Mouse (Mus musculus): Measurements from ENCODE around the gene Ptp4a2.
A peak's percentile ranks its signal among the peaks of the same experiment; 100 is the strongest.

The Ptp4a2 gene

DNA sequence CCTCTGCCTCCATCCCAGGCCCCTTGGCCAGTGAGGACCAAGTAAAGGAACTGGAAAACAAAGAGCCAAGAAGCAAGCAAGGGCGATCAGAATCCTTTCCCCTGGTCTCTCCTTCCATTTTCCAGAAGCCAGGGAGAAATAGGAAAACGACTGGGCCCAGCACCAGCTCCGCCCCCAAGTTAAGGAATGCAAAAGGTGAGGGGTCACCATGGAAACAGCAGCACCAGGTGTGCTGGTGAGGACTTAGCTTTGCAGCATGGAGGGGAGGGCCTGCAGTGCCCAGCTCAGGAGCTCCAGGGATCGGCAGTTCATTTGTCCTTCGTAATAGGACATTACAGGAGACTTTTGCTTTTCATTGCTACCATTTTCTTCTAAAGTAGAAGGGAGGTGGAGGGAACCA lies 13.0 kb upstream of the Ptp4a2 start:
- DNase-seq: peak; percentile 28 to 73

DNA sequence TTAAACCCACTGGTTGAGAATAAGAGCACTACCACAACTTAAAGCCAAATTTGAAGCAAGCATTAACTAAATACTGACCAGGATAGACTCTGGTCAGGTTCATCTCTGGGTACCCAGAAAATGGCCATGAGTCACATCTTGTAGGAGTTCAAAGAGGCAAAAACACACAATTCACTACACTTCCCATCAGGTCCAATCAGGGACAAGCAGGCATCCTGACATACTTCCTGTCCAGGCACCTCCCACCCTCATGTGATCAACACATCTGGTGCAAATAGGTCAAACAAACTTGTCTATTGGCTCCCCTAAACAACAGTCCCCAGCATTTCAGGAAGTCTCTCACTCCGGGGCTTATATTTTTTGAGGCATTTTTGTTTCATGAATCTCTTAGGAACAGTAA lies 7.7 kb upstream of the Ptp4a2 start:
- DNase-seq: no peak

DNA sequence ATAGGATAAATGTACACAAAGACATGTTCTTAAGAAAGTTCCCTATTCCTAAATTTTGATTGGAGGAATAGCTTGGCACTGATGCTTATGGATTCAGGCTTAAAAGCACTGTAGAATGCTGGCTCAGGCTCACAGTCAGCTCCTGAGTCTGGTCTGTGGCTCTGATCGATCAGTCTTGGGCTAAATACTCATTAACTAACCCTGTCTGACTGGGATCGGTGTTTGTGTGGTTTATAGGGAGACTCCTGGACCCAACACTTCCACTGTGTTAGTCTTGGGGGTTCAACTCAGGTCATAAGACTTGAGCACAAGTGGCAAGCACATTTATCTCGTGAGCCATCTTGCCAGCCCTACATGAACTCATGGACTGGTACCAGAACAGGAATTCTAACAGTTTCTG lies 6.0 kb upstream of the Ptp4a2 start:
- no peak for DNase-seq

DNA sequence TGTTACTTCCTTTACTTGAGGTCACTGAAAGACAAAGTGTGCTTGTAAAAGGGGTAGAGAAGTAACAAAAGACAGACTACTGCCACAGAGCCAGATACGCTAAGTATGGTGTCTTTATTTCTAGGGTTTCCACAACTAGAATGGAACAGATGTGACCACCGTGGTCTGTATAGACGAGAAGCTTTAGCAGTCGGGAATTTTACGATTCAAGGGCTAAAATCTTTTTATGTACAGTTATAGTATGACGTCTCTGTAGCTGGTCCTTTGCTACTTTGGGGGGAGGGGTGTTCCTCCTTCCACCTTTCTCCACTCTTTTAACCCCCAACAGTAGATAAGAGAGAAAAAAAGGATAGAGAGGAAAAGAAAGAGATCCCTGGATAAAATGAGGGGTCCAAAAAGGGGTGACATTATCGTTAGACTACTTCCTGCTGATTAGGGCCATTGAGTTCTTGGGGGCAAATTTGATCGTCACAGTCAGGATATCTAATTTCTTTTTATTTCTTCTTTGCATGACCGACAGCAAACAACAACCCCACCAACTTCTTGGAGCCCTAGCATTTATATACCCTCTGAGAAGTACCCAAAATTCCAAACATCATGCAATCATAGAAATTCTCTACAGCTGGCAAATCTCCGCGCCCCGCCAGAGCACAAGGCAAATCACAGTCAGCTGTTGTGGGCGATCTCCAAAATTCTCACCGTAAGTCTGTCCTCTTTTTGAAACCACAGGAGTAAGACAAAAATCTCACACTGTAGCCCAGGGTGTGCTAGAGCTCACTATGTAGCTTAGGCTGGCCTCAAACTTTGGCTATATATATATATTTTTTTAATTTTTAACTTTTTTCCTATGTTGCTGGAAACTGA lies 818 bp downstream of the Ptp4a2 start:
- DNase-seq: no peak

DNA sequence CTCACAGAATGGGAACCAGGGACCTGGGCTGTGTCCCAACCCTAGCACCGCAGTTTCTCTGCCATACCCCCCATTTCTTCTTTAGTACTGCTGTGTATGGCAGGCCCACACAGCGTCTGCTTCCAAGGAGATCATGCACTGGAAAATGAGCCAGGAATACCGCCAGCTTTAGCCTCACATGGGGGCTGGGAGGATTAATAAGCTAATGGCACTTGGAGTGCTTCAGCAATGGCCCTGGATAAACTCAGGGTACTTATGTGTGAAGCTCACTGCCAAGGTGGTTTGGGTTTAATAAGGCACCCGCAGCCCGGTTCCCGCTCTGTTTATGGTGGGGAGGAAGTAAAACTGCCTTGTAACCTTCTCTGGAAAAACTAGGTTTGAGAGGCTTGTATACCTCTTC lies 6.6 kb downstream of the Ptp4a2 start:
- no peak for DNase-seq

DNA sequence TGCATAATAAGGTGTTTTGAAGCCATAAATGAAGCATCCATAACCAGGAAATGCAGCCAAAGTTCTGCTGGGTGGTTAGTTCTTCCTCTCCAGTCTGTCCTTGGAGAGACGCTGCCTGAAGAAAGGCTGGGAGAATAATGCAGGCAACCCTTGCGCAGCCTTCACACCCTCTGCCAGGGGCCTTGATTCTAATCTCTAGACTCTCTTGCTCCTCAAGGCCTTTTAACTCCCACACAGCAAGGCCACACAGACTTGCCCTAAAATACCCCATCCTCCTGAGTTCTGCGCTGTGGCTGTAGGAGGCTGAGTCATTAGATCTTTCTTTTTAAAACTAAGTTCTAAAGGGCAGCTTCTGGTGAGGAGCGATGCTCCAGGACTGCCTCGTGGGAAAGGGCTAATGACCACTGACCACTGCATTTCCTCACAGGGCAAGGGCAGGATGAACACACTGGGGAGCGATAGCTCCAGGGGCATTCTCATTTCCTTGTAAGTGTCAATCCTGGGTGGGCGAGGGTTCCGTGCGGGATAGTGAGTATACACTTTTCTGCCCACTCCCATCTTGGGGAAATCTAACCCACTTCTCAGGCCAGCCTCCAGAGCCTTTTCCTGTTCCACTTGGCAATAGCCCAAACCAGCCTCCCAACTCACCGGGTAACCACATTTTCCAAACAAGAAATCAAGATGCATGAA lies 7.6 kb downstream of the Ptp4a2 start:
- peak; percentile 56 to 65 for DNase-seq

DNA sequence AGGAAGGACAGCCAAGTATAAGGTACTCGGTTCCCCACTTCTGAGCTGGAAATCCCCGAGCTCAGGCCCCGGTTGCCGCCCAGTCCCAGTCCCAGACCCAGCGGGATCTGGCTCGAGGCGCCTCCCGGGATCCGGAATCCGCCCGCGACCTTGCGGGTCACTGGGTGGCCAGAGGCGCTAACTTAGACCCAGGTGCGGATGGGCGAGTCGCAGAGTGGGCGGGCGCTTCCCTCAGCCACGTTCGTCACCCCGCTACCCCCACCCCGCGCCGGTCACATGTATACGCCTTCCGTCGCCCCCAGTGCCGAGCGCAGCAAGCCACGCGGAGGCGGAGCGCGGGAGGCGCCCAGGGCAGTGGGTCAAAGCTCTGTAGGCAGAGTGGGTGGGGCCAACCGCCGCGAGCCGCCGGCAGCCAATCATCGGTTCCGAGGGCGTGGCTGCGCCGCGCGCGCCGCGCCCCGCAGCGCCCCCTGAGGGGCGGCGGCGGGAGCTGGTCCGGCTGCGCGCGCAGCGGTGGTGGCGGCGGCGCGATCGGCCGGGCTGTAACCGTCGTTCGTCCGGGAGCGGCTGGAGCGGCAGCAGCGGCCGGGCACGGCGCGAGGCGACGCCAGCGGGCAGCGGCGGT lies 8.8 kb downstream of the Ptp4a2 start:
- peak; percentile 98 to 100 for DNase-seq

DNA sequence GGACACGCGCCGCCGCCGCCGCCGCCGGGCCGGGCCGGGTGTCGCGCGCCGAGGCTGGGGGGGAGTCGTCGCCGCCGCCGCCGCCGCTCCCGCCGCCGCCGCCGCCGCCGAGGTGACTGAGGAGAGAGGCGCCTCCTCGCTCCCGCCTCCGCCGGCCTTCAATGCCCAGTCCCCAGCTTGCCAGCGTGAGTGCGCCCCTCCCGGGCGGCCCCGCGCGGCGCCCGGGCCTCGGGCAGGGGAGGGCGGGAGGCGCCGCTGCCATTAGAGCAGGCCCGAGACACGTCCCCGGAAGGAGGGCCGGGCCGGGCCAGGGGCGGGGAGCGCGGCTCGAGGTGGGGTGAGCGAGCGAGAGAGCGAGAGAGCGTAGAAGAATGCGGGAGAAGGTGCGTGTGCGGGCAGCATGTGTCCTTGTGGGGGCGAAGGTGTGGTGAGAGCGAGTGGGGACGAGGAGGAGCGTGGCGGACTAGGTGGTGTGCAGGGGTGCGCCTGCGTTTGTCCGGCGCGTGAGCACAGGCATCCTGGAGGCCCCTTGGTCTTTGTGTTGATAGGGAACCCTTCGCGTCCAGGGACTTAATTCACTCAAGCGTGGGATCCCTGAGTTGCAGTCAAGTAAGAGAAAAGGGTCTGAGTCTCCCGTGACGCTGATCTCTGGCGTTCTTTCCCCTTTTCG lies 9.5 kb downstream of the Ptp4a2 start:
- peak; percentile 66 to 90 for DNase-seq

DNA sequence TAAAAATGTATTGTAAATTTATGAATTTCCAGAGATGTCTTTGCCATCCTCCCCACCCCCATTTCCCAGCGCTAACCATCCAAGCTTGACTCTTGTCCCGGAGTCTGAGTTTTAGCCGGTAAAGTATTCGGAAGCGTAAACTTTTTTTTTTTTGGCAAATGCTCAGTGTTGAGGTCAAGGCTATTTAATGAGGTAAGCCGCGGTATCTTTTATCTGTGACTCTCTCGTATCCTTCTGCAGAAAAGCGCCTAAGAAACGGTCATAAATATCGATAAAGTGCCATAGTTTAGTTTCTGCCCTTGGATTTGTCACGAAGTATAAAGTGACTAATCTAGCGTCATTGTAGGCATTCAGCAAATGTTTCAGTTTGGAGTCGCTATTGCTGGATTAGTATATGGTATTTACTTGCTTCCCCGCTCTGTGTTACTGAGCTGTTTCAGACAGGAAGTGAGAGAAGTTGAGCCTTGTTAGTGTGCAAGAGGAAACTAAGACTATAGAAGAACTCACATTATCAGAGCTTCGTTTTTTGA lies 10.1 kb downstream of the Ptp4a2 start:
- DNase-seq: peak in 1 of 2 experiments; percentile 36

DNA sequence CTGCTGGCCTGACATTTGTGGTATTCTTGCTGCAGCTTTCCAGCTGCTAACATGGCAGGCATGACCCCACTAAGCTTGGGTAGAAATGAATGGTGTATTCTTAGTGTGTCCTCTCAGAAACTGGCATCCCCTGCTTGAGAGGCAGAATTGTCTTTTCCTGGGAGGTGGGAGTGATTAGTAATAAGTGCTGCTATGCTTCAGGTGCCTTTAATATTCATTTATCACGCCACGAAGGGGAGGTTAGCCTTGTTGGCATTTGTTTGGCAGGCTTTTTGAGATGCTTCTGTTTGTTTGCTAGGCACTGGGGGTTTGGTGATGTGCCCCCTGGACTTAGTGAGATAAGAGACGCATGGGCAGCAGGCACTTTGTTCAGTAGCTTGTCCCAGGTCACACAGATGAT lies 11.3 kb downstream of the Ptp4a2 start:
- DNase-seq: no peak

DNA sequence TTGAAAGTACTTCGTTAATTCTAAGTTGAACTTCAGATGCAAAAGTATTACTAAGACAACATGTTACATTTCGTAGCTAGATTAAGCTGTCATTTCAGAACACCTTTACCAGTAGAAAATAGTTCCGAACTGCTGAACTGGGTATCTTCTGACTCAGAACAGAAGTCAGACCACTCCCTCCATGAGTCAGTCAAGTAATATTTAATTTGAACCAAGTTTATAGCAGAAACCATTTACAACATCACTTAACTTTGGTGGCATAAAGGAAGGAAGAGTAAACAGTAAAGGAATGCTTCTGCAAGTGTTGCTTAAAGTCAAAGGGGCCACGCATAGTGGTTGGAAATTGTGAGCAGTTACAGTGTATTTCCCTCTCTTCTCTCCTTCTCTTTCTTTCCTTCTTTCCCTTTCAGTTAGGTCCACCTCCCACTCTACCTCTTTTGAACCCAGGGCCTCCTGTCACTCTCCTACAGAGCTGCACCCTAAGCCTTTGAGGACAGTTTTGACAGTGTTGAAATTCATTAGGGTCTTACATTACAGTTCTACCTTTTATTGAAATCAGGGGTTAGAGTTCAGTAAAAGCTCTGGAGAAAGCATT lies 12.3 kb downstream of the Ptp4a2 start:
- no peak for DNase-seq

DNA sequence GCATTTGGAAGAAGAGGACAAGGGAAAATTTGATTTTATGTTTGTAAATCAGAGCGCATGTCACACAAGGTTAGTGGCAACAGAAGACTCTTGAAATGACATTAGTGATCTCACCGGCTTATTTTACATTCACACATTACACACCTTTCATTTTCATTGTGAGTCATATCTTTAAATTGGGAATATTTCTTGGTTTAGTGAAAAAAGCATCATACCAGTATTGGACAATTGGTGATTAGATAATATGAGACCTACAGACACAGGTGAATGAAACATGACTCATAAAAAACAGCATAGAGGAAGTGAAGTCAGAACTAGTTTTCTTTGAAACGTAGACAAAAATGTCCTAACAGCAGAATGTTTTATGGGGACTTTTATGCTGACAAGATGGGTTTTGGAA lies 16.6 kb downstream of the Ptp4a2 start:
- no peak for DNase-seq

DNA sequence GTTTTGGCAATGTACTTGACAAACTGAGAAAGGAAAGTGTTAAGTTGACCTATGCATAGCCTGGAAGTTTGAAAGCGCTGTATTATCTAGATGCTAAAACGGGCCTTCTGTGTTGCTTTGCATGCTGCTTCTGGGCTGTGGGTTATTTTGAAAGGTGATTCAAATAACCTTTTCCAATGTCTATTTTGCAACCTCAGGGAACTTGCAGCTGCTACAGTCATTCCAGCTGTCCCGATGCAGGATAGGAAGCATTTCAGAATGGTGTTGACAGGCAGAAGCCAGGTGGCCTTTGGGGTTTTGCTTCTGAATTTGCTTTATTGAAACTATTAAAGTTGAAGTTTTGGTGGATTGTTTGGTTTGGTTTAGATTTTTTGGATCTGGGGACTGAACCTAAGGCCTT lies 17.1 kb downstream of the Ptp4a2 start:
- no peak for DNase-seq

DNA sequence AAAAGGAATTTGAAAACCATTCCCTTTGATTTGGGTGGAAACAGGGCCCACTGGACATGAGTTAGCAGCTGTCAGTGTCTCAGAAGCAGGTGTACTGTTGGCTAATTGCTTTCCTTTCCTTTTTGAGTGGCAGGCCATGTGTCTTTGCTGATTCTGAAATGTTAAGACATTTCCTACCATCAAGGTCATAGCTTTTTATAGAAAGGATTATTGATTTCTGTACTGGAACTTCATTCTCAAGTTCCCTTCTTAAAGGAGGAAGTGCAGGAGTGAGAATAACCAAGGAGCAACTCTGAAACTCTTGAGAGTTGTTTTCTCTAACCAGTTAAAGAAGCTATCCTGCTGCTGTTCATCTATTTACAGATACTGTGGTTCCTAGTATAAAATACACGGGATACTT lies 18.8 kb downstream of the Ptp4a2 start:
- DNase-seq: no peak

DNA sequence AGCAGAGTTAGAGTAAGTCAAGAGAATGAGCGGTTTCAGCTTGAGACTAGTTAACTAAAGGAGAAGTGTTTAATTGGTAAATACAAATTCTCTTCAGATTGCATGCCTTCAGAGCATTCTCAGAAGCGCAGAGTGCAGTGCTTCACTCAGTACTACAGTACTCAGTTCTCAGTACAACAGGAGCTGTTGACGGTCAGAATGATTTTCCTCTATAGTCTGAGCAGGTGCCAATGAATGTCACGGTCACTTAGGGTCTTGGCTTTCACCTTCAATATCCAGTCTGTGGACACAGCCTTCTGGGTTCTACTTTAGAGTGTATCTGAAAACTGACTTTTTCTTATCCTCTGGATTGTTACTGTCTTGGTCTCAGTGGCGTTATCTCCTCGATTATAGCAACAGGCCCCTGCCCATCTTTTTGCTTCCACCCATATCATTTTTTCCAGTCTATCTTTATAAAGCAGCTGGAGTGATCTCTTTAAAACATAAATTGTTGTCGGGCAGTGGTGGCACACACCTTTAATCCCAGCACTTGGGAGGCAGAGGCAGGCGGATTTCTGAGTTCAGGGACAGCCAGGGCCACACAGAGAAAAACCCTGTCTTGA lies 19.4 kb downstream of the Ptp4a2 start:
- no peak for DNase-seq

DNA sequence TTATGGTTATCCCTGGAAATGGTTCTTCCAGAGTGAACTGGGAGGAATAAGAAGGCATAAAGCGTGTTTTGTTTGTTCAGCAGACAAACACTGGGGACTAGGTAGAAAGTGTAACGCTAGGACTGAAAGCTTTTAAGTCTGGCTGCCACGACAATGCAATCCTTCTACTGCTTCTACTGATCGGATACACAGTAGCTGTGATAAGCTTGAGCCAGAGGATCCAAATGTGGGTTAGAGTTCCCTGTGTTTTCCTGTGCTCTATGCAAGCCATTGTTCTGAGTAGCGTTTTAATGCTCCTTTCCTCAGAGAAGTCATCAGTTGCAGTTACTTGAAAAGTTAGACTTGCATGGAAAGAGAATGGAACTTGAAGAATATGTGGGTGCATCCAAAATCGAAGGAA lies 23.6 kb downstream of the Ptp4a2 start:
- no peak for DNase-seq

DNA sequence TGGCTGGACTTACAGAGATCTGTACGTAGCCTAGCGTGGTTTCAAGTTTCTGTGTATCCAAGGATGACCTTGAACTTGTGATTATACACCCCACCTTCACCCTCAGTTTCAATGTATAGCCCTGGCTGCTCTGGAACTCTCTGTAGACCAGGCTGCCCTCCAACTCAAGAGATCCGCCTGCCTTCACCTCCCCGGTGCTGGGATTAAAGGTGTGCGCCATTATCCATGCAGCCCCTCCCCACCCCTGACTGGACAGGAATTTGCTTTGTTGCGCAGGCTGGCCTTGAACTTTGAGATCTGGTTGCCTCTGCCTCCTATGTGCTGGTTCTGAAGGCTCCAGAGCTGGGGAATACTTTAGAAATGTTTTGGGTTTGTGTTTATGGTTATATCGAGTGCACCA lies 24.3 kb downstream of the Ptp4a2 start:
- DNase-seq: no peak

DNA sequence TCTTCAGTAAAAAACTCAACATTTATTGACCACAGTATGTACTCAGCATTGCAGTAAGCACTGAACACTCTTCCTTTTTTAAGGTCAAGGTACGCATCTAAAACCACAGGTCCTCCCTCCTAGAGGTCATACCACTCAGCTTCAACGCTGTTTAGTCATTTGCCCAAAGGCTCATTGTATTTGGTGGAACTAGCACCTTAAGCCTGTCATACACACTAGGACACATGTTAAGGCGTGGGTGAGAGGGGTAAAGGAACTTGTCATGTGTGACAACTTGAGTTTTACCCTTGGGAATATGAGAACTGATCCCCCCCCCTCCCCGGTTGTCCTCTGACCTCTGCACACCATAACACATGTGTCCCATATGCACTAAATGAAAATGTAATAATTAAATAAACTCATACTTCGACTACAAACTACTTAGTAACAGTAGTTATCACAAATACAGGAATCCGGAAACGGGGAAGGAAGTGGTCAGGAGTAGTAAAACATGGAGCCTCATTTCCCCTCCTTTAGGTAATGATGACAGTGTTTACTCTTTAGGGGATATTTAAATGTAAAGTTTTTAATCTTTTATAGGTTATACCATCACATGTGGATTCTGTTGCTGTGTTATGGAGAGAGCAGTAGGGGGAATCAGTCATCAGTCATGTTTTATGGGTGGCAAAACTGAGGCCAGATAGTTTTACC lies 29.0 kb downstream of the Ptp4a2 start:
- no peak for DNase-seq

DNA sequence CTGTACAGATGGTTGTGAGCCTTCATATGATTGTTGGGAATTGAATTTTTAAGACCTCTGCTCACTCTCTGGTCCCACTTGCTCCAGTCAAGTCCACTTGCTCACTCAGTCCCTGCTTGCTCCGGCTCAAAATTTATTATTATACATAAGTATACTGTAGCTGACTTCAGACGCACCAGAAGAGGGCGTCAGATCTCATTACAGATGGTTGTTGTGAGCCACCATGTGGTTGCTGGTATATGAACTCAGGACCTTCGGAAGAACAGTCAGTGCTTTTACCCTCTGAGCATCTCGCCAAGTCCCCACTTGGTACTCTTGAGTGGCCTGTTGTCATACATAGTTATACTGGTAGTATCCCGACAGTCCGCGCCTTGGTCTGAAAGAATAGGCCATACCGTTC lies 35.8 kb downstream of the Ptp4a2 start:
- no peak for DNase-seq

DNA sequence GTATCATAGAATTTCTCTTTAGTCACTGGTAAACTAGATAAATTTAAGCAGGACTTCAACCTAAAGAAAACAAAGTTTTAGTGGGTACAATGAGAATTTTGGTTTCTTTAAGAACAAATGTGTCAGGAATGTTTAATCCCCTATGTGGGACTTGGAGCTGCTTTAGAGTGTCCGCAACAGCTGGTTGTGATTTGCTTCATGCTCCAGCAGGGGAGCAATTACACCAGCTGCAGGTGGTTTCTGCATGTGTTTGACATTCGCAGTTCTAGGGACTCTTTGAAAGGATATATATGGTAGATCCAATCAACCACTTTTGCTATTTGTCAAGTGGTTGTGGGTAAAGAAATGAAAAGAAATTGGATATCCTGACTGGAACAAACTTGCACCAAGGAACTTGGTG lies 39.5 kb downstream of the Ptp4a2 start:
- no peak for DNase-seq

DNA sequence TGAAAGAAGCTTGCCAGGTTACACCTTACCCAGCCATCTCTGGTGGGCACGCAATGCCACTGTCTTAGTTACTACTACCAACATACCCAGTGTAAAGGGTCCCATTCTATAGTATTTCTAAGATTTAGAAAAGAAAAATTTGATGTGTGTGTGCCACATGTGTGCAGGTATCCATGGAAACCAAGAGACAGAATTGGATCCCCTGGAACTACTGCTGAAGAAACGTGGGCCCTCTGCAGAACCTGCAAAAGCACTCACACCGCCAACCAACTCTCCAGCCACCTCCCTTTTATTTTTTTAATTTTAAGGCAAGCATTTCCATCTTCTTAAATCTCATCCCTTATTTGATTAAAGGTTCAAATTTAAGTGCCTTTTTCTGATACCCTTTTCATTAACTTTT lies 40.8 kb downstream of the Ptp4a2 start:
- DNase-seq: no peak

DNA sequence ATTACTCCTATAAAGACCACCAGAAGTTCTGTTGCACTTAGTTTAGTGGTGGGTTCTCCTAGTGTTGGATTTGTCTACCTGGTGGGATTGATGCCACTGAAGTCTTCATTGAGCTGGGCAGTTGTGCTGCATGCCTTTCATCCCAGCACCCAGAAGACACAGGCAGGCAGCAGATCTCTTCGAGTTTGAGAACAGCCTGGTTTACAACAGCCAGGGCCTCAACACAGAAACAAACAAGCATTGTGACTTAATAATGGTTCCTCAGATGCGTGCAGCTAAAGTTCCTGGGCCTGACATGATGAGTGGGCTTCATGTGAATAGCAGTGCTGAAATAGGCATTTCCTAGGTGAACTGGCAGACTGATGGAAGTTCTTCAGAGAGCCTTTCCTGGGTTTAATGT lies 42.0 kb downstream of the Ptp4a2 start:
- DNase-seq: no peak

Measured in kidney, postnatal 25 days (tissue).